Mouse (Mus musculus) myocyte (in vitro differentiated cells): ENCODE measurements at regions not wholly inside any gene's neighbourhood (a gene's known extent, or its start where the extent isn't known, plus 50 kb on each side); places are given as distances from the start of the nearest gene placed in this dataset.

Source experiments
- MAX ChIP-seq: IDR thresholded peaks from one replicate; pipeline ENCODE4 v1.6.1; 2011; ENCODE audit warnings: low read depth, mild to moderate bottlenecking, control low read depth
- MYOD1 ChIP-seq, 3 experiments: IDR thresholded peaks; one replicate each; pipeline ENCODE4 v1.6.1; 2011; ENCODE audit warnings: control low read depth in 2 of 3, low read depth in 2 of 3, mild to moderate bottlenecking in 2 of 3, moderate library complexity in 1 of 3; ENCODE audit not compliant: insufficient read length in 2 of 3, control insufficient read depth in 1 of 3
- MYOG ChIP-seq, 3 experiments: IDR thresholded peaks; one replicate each; pipeline ENCODE4 v1.6.1; 2011; ENCODE audit warnings: control low read depth in 2 of 3, low read depth in 2 of 3, mild to moderate bottlenecking in 2 of 3; ENCODE audit not compliant: insufficient read length in 2 of 3, control insufficient read depth in 1 of 3, insufficient read depth in 1 of 3
- POLR2A ChIP-seq: IDR thresholded peaks from one replicate; pipeline ENCODE4 v1.6.1; 2011; ENCODE audit warnings: low read depth, mild to moderate bottlenecking, control low read depth, moderate library complexity; ENCODE audit not compliant: insufficient read length
- POLR2AphosphoS2 ChIP-seq: IDR thresholded peaks from one replicate; pipeline ENCODE4 v1.6.1; 2011; ENCODE audit warnings: low read depth, control low read depth; ENCODE audit not compliant: insufficient read length
- REST ChIP-seq: IDR thresholded peaks from one replicate; pipeline ENCODE4 v1.6.1; 2011; ENCODE audit warnings: mild to moderate bottlenecking, control low read depth, moderate library complexity; ENCODE audit not compliant: insufficient read depth, insufficient read length

DNA sequence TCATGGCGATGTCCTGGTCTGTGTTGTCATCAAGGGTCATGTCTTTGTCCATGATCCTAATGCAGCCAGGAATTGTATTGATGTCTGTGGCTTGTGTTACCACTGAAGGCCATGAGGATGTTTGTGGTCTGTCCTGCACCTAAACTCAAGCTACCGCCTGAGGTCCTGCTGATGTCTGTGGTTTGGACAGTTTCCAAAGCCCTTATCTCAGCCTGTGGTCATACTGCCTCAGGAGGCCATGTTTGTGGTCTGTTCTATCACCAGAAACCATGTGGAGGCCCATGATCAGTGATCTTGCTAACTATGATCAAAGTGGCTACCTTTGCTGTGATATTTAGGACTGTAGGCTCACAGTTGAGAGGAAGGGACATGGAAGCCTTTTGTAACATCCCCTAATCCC, 187.8 kb upstream of the Mad2l1 start:
- TF ChIP-seq REST: no peak
- TF ChIP-seq MAX: no peak
- TF ChIP-seq POLR2A: no peak
- TF ChIP-seq POLR2AphosphoS2: no peak
- no peak for TF ChIP-seq MYOG (IDR thresholded peaks at IDR 0.05; ENCODE audit: control insufficient read depth in 1 of 3, insufficient read depth in 1 of 3, insufficient read length in 2 of 3, low read depth in 2 of 3)
- no peak for TF ChIP-seq MYOD1 (IDR thresholded peaks at IDR 0.05; ENCODE audit: control insufficient read depth in 1 of 3, insufficient read length in 2 of 3, low read depth in 2 of 3)
